Mouse (Mus musculus) liver, embryonic 12.5 days (tissue): ENCODE measurements at regions not wholly inside any gene's neighbourhood (a gene's known extent, or its start where the extent isn't known, plus 50 kb on each side); places are given as distances from the start of the nearest gene placed in this dataset.
"Not testable (repeated sequence)": the region's sequence is repeated elsewhere in the genome, so short reads cannot be mapped to it uniquely, and the experiment has no call there.

ENCODE experiments used
- ATAC-seq: fragments of 200-750 bp; cut with Nextera tagmentation; 2 replicates; pipeline ENCODE4 v1.8.0; 2017; ENCODE audit warnings: moderate number of reproducible peaks, mild to moderate bottlenecking, moderate library complexity
- H3K27ac ChIP-seq: fragments of 300-500 bp; sonication (generic); 2 replicates; pipeline ENCODE4 v1.5.1; 2016; ENCODE audit warnings: mild to moderate bottlenecking
- H3K27me3 ChIP-seq: fragments of 300-500 bp; sonication (generic); replicated peaks from 2 replicates; pipeline ENCODE4 v1.6.1; 2016; ENCODE audit warnings: mild to moderate bottlenecking, moderate library complexity
- H3K36me3 ChIP-seq: fragments of 300-500 bp; sonication (generic); 2 replicates; pipeline ENCODE4 v1.6.1; 2016; ENCODE audit warnings: mild to moderate bottlenecking, moderate library complexity
- H3K4me1 ChIP-seq: fragments of 300-500 bp; sonication (generic); 2 replicates; pipeline ENCODE4 v1.6.1; 2016
- H3K4me2 ChIP-seq: fragments of 300-500 bp; sonication (generic); 2 replicates; pipeline ENCODE4 v1.6.1; 2016; ENCODE audit warnings: mild to moderate bottlenecking, moderate library complexity
- H3K4me3 ChIP-seq: fragments of 300-500 bp; sonication (generic); 2 replicates; pipeline ENCODE4 v1.5.1; 2016; ENCODE audit warnings: mild to moderate bottlenecking, moderate library complexity
- H3K9ac ChIP-seq: fragments of 300-500 bp; sonication (generic); 2 replicates; pipeline ENCODE4 v1.6.1; 2016; ENCODE audit warnings: mild to moderate bottlenecking, moderate library complexity
- H3K9me3 ChIP-seq: fragments of 300-500 bp; sonication (generic); replicated peaks from 2 replicates; pipeline ENCODE4 v1.6.1; 2016; ENCODE audit warnings: mild to moderate bottlenecking, moderate library complexity
- WGBS: fragments of 180-500 bp; shearing (Covaris S2); methylation state at CpG from one replicate; pipeline ENCODE4 v1.1.7; 2016; ENCODE audit not compliant: insufficient replicate concordance; 5-methylcytosine and 5-hydroxymethylcytosine counted together

- H3K4me1 ChIP-seq, result no peaks in the 10 kb centered on the region
- WGBS, result 57% methylated on average over 4 of the region's 4 CpGs
- no peak overlapping the region for H3K9ac ChIP-seq
- H3K36me3 ChIP-seq, result no peaks in the 10 kb centered on the region
- no peak overlapping the region for H3K4me2 ChIP-seq
- no peaks in the 10 kb centered on the region for H3K9me3 ChIP-seq
- H3K4me3 ChIP-seq, result no peak overlapping the region
- H3K27ac ChIP-seq, result no peak overlapping the region
- H3K27me3 ChIP-seq, result no peaks in the 10 kb centered on the region
- ATAC-seq, result no peak
Observed at GRCm38 (mm10) chr8:115977152-115977551, 269.6 kb upstream of the Maf start.

DNA sequence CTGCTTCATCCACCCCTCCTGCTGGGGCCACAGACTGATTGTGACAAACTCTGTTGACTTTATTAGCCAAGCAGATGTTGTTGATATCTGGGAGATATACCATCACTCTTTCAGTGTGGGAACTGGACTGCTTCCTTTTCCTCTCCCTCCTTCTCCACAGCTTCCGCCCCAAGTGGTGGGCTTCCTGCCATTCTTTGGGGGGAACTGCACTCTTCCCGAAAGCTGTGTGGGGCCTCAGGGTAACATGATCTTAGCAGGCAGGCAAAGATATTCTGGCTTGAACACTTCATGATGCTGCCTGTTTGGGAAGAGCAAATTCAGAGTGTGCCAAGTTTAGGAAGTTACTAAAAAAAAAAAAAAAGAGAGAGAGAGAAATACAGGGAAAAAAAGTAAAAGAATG lies 267.1 kb upstream of the Maf start:
- 22% methylated on average over 2 of the region's 2 CpGs for WGBS
- H3K27ac ChIP-seq, result no peak overlapping the region
- no peaks in the 10 kb centered on the region for H3K4me1 ChIP-seq
- no peaks in the 10 kb centered on the region for H3K27me3 ChIP-seq
- no peaks in the 10 kb centered on the region for H3K9me3 ChIP-seq
- H3K4me3 ChIP-seq, result no peak overlapping the region
- no peak overlapping the region for H3K9ac ChIP-seq
- no peak for ATAC-seq
- no peak overlapping the region for H3K4me2 ChIP-seq
- H3K36me3 ChIP-seq, result no peaks in the 10 kb centered on the region

DNA sequence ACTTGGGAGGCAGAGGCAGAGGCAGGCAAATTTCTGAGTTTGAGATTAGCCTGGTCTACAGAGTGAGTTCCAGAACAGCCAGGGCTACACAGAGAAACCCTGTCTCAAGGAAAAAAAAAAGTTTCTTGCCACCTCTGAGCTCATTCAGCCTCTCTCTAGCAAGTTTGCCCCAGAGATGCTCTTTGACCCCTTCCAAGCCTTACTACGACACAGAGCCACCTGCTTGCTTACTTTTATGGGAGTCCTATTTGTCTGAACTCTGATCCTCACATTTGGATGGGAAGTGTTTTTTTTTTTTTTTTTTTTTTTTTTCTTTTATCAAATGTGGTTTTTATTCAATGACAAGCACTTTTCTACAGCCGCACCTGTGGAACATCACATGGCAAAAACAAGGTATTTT lies 263.8 kb upstream of the Maf start:
- not testable (repeated sequence) for H3K4me2 ChIP-seq, H3K27ac ChIP-seq, ATAC-seq, H3K4me1 ChIP-seq, H3K36me3 ChIP-seq, H3K27me3 ChIP-seq, H3K9me3 ChIP-seq, H3K9ac ChIP-seq, H3K4me3 ChIP-seq
- WGBS, result 73% methylated on average over 2 of the region's 2 CpGs

DNA sequence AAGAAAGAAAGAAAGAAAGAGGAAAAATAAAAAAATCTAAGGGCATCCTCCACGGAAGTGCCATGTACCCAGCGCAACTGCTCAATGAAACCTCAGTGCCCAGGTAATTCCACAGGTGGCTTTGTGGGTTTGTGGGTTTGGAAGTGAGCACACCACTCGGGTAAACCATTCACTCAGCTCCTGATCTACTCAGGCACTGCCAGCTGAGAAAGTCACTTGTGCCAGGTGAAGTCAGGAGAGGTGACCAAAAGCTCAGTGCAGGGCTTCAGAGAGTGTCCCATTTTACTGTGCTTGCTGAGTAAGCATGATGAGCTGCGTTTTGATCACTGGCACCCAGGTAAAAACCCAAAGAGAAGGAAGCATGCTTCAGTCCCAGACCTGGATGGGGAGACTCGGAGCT lies 260.5 kb upstream of the Maf start:
- Histone ChIP-seq H3K4me3 (no peak overlapping the region), H3K27me3 (no peaks in the 10 kb centered on the region), H3K9ac (no peak overlapping the region), H3K36me3 (no peaks in the 10 kb centered on the region), H3K4me2 (no peak overlapping the region), H3K27ac (no peak overlapping the region), H3K9me3 (no peaks in the 10 kb centered on the region), H3K4me1 (no peaks in the 10 kb centered on the region)
- no peak for ATAC-seq
- 55% methylated on average over 5 of the region's 5 CpGs for WGBS

GRCm38 (mm10) chr8:115965981-115966380 lies 258.4 kb upstream of the Maf start:
- Histone ChIP-seq H3K27me3 (no peaks in the 10 kb centered on the region), H3K9ac (no peak overlapping the region), H3K9me3 (no peaks in the 10 kb centered on the region), H3K4me3 (no peak overlapping the region), H3K4me1 (no peaks in the 10 kb centered on the region), H3K36me3 (no peaks in the 10 kb centered on the region), H3K27ac (no peak overlapping the region), H3K4me2 (no peak overlapping the region)
- 65% methylated on average over 7 of the region's 7 CpGs for WGBS
- ATAC-seq, result no peak

GRCm38 (mm10) chr8:115955371-115955770 lies 247.8 kb upstream of the Maf start:
- WGBS, result 69% methylated on average over 5 of the region's 5 CpGs
- Histone ChIP-seq H3K27ac (no peak overlapping the region), H3K36me3 (no peaks in the 10 kb centered on the region), H3K4me3 (no peak overlapping the region), H3K9me3 (no peaks in the 10 kb centered on the region), H3K4me1 (no peaks in the 10 kb centered on the region), H3K27me3 (no peaks in the 10 kb centered on the region), H3K9ac (no peak overlapping the region), H3K4me2 (no peak overlapping the region)
- no peak for ATAC-seq

GRCm38 (mm10) chr8:115953783-115954470 lies 246.3 kb upstream of the Maf start:
- H3K4me2 ChIP-seq, result no peak overlapping the region
- no peaks in the 10 kb centered on the region for H3K9me3 ChIP-seq
- H3K27me3 ChIP-seq, result no peaks in the 10 kb centered on the region
- no peak overlapping the region for H3K9ac ChIP-seq
- no peaks in the 10 kb centered on the region for H3K36me3 ChIP-seq
- H3K4me3 ChIP-seq, result no peak overlapping the region
- no peaks in the 10 kb centered on the region for H3K4me1 ChIP-seq
- ATAC-seq, result no peak
- 60% methylated on average over 7 of the region's 7 CpGs for WGBS
- no peak overlapping the region for H3K27ac ChIP-seq

GRCm38 (mm10) chr8:115952496-115952895 lies 244.9 kb upstream of the Maf start:
- H3K4me3 ChIP-seq, result no peak overlapping the region
- no peaks in the 10 kb centered on the region for H3K9me3 ChIP-seq
- H3K4me2 ChIP-seq, result no peak overlapping the region
- no peak overlapping the region for H3K27ac ChIP-seq
- H3K36me3 ChIP-seq, result no peaks in the 10 kb centered on the region
- 85% methylated on average over 1 of the region's 1 CpGs for WGBS
- H3K4me1 ChIP-seq, result no peaks in the 10 kb centered on the region
- H3K27me3 ChIP-seq, result no peaks in the 10 kb centered on the region
- no peak overlapping the region for H3K9ac ChIP-seq
- no peak for ATAC-seq

DNA sequence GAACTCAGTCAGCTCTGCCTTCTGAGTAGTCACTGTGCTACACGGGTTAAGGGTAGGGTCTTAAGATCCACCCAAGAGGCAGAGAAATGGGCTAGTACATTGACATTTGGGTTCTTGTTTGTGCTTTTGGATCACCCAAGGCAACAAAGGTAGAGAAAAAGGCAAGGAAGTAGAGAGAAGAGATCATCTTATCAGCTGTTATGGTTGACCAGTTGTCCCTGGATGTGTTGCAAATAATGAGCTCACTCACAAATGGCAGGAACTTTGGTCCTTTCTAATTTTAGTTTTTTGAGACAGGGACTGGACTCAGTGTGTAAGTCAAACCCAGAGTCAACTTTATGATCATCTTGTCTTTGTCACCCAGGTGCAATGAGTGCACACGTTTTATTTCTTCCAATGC lies 241.3 kb upstream of the Maf start:
- Histone ChIP-seq H3K27ac (no peak overlapping the region), H3K4me2 (no peak overlapping the region), H3K4me1 (no peaks in the 10 kb centered on the region), H3K9ac (no peak overlapping the region), H3K27me3 (no peaks in the 10 kb centered on the region), H3K36me3 (no peaks in the 10 kb centered on the region), H3K4me3 (no peak overlapping the region), H3K9me3 (no peaks in the 10 kb centered on the region)
- WGBS, result 67% methylated on average over 2 of the region's 2 CpGs
- no peak for ATAC-seq

GRCm38 (mm10) chr8:115948036-115948435 lies 240.4 kb upstream of the Maf start:
- Histone ChIP-seq H3K4me3 (no peak overlapping the region), H3K27ac (no peak overlapping the region), H3K9me3 (no peaks in the 10 kb centered on the region), H3K36me3 (no peaks in the 10 kb centered on the region), H3K4me2 (no peak overlapping the region), H3K4me1 (no peaks in the 10 kb centered on the region), H3K9ac (no peak overlapping the region), H3K27me3 (no peaks in the 10 kb centered on the region)
- ATAC-seq, result no peak
- 71% methylated on average over 2 of the region's 2 CpGs for WGBS

GRCm38 (mm10) chr8:115942731-115943509 lies 235.3 kb upstream of the Maf start:
- Histone ChIP-seq H3K9me3 (no peaks in the 10 kb centered on the region), H3K27ac (no peak overlapping the region), H3K9ac (no peak overlapping the region), H3K4me3 (no peak overlapping the region), H3K27me3 (no peaks in the 10 kb centered on the region), H3K36me3 (no peaks in the 10 kb centered on the region), H3K4me2 (no peak overlapping the region), H3K4me1 (no peaks in the 10 kb centered on the region)
- no peak for ATAC-seq
- WGBS, result 61% methylated on average over 16 of the region's 16 CpGs

DNA sequence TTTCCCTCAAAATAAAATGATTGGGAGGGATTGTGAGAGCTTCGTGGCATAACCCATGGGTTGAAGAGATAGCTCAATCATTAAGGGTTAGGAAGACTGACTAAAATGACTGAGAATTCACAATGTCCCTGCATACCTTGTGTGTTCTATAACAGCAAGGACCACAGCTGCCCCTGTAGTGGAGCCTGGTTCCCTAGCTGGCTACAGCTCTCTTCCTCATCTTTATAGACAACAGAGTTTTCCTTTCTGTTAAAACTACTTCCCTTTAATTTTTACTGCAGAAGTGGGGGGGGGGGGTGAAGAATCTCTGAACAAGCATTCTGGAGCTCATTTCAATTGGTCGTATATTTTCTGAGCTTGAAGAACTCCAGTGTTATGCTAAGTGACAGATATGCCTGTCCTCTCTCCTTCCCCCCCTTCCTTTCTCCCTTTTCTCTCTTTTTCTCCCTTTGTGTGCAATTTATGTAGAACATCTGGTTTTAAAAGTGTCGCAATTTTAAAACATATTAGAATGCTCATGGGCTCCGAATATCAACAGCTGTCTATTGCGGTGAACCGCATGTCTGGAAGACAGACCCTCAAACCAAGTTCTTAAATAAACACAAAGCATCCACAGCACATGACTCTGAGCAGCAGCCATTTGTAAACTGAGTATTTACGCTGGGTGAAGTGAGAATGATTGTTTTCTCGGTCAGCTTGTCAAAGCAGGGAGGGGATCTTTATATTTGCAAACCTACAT lies 222.0 kb upstream of the Maf start:
- Histone ChIP-seq H3K9ac (no peak overlapping the region), H3K36me3 (no peaks in the 10 kb centered on the region), H3K27ac (no peak overlapping the region), H3K4me3 (no peak overlapping the region), H3K27me3 (no peaks in the 10 kb centered on the region), H3K9me3 (no peaks in the 10 kb centered on the region), H3K4me2 (no peak overlapping the region), H3K4me1 (no peaks in the 10 kb centered on the region)
- no peak for ATAC-seq
- 56% methylated on average over 8 of the region's 8 CpGs for WGBS
